Mouse (Mus musculus): ENCODE results near the gene Rnf222. TPM values are rescaled to one million over a fixed set of nuclear protein-coding genes. Genes with fewer than 3 reads are reported as not detected.

The Rnf222 gene
- total and polyA plus RNA-seq, 3 experiments: 0.23 to 0.28 TPM; not detected in 1

GRCm38 (mm10) chr11:68911531-68912177, 23.3 kb downstream of the Rnf222 start:
- H3K79me2 ChIP-seq (ENCODE audit: control insufficient read depth, insufficient read depth, low read length, poor library complexity): no peaks in the 10 kb centered on the region
- no peak overlapping the region for H3K4me3 ChIP-seq (ENCODE audit: control insufficient read depth in 1 of 2, insufficient read depth in 1 of 2, low read depth in 2 of 2, low read length in 2 of 2)
- H3K4me1 ChIP-seq (ENCODE audit: control insufficient read depth in 1 of 2, insufficient read depth in 2 of 2, low read length in 2 of 2): 0 out of 4 replicates have a peak, but pooled peaks cover 0 to 3% of the 10 kb centered on the region in 2 experiments
- no peak for TF ChIP-seq MAX (IDR thresholded peaks at IDR 0.05; ENCODE audit: low read length)
- TF ChIP-seq ZNF384 (IDR thresholded peaks at IDR 0.05; ENCODE audit: low read depth, low read length): peak; percentile 84; the same call in 1 of the 2 replicates
- peak; percentile 29 to 31; a peak in 2 of 4 replicates for TF ChIP-seq EP300 (IDR thresholded peaks at IDR 0.05; ENCODE audit: low read depth in 1 of 2, low read length in 2 of 2)
- no peak for TF ChIP-seq KAT2A (conservative IDR thresholded peaks at IDR 0.05; ENCODE audit: low read depth, low read length)
- TF ChIP-seq MYC (IDR thresholded peaks at IDR 0.05; ENCODE audit: low read depth, low read length): no peak
- peak; percentile 49; the same call in 1 of the 2 replicates for TF ChIP-seq RCOR1 (IDR thresholded peaks at IDR 0.05; ENCODE audit: low read depth, low read length)
- no peak for TF ChIP-seq SIN3A (IDR thresholded peaks at IDR 0.05; ENCODE audit: low read length)
- TF ChIP-seq POLR2A (IDR thresholded peaks at IDR 0.05; ENCODE audit: control insufficient read depth in 1 of 2, insufficient read depth in 1 of 2, low read depth in 1 of 2, low read length in 2 of 2, poor library complexity in 1 of 2): no peak
- no peak for TF ChIP-seq MAFK (IDR thresholded peaks at IDR 0.05; ENCODE audit: borderline replicate concordance, low read depth, low read length)
- TF ChIP-seq ETS1 (IDR thresholded peaks at IDR 0.05; ENCODE audit: low read depth, low read length): no peak
- TF ChIP-seq GATA1 (IDR thresholded peaks at IDR 0.05; ENCODE audit: low read depth, low read length): peak; percentile 76
- no peak for TF ChIP-seq CHD2 (IDR thresholded peaks at IDR 0.05; ENCODE audit: low read length)
- TF ChIP-seq MYB (IDR thresholded peaks at IDR 0.05; ENCODE audit: low read depth, low read length): no peak
- no peak for TF ChIP-seq SMC3 (IDR thresholded peaks at IDR 0.05; ENCODE audit: low read depth, low read length)
- TF ChIP-seq RAD21 (IDR thresholded peaks at IDR 0.05; ENCODE audit: low read depth, low read length): no peak
- TF ChIP-seq TAL1 (IDR thresholded peaks at IDR 0.05; ENCODE audit: low read length): no peak
- no peak for TF ChIP-seq JUND (IDR thresholded peaks at IDR 0.05; ENCODE audit: low read depth, low read length)
- TF ChIP-seq MAZ (IDR thresholded peaks at IDR 0.05; ENCODE audit: low read depth, low read length): no peak
- TF ChIP-seq MEF2A (IDR thresholded peaks at IDR 0.05; ENCODE audit: extremely low read depth, insufficient replicate concordance, low read depth, low read length, poor library complexity, severe bottlenecking): no peak
- TF ChIP-seq TCF12 (IDR thresholded peaks at IDR 0.05; ENCODE audit: low read depth, low read length): 0 out of 2 replicates have a peak, but pooled peaks have one; percentile 28
- TF ChIP-seq ZMIZ1 (IDR thresholded peaks at IDR 0.05; ENCODE audit: low read depth, low read length): no peak
- no peak for TF ChIP-seq ZC3H11A (IDR thresholded peaks at IDR 0.05; ENCODE audit: low read depth, low read length)
- no peak for TF ChIP-seq CTCF (IDR thresholded peaks at IDR 0.05 in 2 of 3, conservative IDR thresholded peaks at IDR 0.05 in 1 of 3; ENCODE audit: control insufficient read depth in 1 of 3, insufficient read depth in 1 of 3, low read depth in 2 of 3, low read length in 3 of 3, poor library complexity in 1 of 3, severe bottlenecking in 1 of 3)
- no peak for TF ChIP-seq ELF1 (IDR thresholded peaks at IDR 0.05; ENCODE audit: low read depth, low read length)
- no peak for TF ChIP-seq POLR2AphosphoS5 (IDR thresholded peaks at IDR 0.05; ENCODE audit: borderline replicate concordance, low read depth, low read length)
- no peaks in the 10 kb centered on the region for H3K9me3 ChIP-seq (replicated peaks; ENCODE audit: insufficient read depth, low read length)
- no peaks in the 10 kb centered on the region; a peak in 1 of 4 replicates for H3K36me3 ChIP-seq (ENCODE audit: control insufficient read depth in 1 of 2, insufficient read depth in 2 of 2, low read length in 2 of 2)
- DNase-seq (ENCODE audit: low read depth, low spot score): no peak
- H3K9ac ChIP-seq (ENCODE audit: control insufficient read depth, low read depth, low read length, poor library complexity, severe bottlenecking): no peak overlapping the region
- no peaks in the 10 kb centered on the region; a peak in 1 of 4 replicates for H3K27me3 ChIP-seq (ENCODE audit: control insufficient read depth in 1 of 2, insufficient read depth in 2 of 2, low read length in 2 of 2)
- H3K27ac ChIP-seq (ENCODE audit: control insufficient read depth, low read depth, low read length): no peak overlapping the region

Data from MEL (cell line).